In the genomic region with DNA sequence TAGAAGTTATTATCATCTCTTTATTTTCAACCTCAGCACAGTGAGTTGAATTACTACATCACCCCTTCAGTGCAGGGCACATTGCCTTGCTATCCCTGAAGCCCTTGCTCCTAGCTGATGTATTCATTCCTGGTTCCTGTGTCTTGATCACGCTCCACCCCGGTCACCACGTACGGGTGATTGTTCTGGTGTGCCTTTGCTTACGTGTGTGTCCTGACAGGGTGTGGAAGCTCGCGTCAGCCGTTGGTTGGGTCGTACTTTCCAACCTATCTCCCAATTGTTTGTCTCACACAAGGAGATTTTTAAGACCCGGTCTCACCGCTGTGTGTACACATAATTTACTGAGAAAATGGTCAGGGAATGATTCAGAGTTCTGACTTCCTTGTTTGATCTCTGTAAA, we compare ENCODE assay signal across 13 mouse cellular contexts.
"Had no signal": no experiment of that assay in that cellular context is flagged by ENCODE, and none has a peak within 500 bp of the region (broad histone marks: within the 10 kb centered on the region; RNA-seq: fewer than 3 reads in every experiment).

No protein-coding gene starts in this region.

- DNase-seq: kidney, adult 2 months; kidney, postnatal 36 days; layer of hippocampus, adult 9-11 months; lung, adult 18-20 months; midbrain, embryonic 14.5 days; retina, postnatal 1 day; right cerebral cortex, postnatal 4 days; spleen, adult 18-20 months; thymus, adult 18-20 months; thymus, postnatal 14 days had no signal

- H3K36me3 ChIP-seq: limb, embryonic 13.5 days; neural tube, embryonic 13.5 days had no signal

- H3K4me3 ChIP-seq: limb, embryonic 13.5 days; neural tube, embryonic 13.5 days had no signal

- H3K9ac ChIP-seq: limb, embryonic 13.5 days; liver, embryonic 14.5 days; neural tube, embryonic 13.5 days had no signal

- H3K4me2 ChIP-seq: neural tube, embryonic 13.5 days had no signal

- H3K27me3 ChIP-seq: limb, embryonic 13.5 days; neural tube, embryonic 13.5 days had no signal

- H3K9me3 ChIP-seq: limb, embryonic 13.5 days; neural tube, embryonic 13.5 days had no signal

- H3K27ac ChIP-seq: liver, embryonic 14.5 days; neural tube, embryonic 13.5 days had no signal
